Mouse (Mus musculus) mesoderm, embryonic 11.5 days (tissue): Measurements from ENCODE around the gene Stau1.
"Not testable (repeated sequence)": the region's sequence is repeated elsewhere in the genome, so short reads cannot be mapped to it uniquely, and the experiment has no call there.

Experiments used
- DNase-seq: peaks from one replicate; pipeline ENCODE4 v3.0.0-alpha.2; 2012; ENCODE audit warnings: low read depth, low spot score

The Stau1 gene

DNA sequence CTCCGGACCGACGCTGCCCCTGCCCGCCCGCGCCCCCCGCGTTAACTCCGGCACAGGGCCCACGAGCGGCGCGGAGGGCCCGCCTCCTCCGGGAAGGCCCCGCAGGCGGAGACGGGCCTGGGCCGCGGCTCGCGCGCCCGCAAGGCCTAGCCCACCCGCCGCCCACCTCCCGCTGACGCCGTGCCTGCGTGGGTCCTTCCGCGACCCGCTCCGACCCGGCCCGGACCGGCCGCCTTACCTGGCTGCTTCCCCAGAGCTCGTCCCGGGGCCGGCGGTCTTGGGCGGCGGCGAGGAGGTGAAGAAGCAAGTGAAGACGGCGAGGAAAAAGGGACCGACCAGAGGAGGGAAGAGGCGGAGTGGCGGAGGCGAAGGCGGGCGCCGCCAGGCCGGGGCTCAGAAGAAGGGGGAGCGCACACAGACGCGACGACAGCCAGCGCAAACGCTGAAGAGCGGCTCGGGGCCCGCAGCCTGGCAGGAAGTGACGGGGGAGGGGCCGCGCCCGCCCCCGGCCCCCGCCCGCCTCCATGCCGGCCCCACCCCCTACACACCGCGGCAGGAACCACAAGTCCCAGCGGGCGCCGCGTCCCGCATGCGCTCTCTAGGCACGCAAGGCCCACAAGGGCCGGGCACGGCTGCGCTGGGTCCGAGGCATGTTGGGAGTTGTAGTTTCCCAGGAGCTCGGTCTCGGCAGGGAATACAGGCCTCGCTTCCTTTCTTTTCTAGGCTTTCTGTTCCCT, at the start of gene Stau1:
TSS of gene Stau1 (minus strand) at position 504 of the 737 bp plus-strand sequence.
- DNase-seq, result peak; percentile 98

DNA sequence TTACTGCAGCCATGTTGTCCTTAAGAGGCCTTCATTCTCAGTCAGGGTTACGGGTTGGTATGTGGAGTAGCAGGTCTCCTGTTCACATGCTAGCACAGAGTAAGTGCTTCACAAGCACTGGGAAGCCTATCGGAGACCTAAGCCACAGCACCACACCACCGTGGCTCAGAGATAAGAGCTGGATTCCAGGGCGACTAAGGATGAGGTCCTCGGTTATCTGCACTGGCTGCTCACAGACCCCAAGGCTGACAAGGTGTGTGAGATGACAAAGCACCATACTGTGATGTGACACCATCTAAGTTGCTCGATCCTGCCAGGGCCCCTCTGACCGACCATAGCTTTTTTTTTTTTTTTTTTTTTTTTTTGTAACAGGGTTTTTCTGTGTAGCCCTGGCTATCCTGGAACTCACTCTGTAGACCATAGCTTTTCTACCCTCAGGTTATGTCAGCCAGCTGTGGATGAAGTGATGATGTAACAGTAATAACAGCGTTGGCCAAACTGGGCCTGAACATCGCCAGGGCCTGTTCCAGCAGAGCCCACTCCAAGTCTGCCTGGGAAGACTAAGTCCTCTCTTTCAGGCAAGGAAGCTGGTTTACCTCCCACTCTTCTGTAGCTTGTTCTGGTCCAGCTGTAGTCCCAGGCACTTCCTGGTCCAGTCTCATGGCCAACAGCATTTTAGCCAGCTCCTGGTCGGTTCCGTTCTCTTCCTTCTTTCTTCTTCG, 47.5 kb upstream of the Stau1 start:
- DNase-seq, result no peak

DNA sequence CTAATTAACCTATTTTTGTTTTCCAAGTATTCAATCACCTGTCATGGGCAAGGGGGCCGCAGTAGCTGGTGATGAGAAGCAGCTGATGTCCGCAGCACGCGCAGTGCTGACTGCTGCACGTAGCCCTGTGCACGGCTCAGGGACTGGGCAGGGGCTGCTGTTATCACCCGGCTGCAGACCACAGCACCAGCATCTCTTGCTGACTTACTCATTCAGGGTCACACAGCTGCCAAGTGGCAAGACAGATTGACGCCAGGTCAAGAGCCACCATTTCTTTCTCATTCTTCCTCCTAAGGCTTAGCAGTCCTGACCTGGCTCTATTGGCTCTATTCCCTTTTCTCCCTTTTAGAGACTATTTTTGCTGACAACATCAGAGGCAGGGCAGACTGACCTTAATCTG, 43.3 kb upstream of the Stau1 start:
- no peak for DNase-seq

DNA sequence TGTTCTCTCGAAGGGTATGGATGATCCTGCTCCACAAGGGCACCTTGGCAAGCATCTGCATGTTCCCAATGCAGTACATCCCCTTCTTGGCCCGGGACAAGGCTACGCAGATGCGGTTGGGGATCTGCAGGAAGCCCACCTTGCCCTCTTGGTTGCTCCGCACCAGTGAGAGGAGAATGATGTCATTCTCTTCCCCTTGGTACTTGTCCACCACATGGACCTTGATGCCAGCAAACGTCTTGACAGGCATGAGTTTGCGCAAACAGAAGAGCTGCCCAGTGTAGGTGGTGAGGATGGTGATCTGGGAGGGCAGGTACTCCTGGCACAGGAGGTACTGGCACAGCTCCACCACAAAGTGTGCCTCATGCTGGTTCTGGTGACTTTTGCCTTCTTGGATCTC, 42.6 kb upstream of the Stau1 start:
- no peak for DNase-seq

DNA sequence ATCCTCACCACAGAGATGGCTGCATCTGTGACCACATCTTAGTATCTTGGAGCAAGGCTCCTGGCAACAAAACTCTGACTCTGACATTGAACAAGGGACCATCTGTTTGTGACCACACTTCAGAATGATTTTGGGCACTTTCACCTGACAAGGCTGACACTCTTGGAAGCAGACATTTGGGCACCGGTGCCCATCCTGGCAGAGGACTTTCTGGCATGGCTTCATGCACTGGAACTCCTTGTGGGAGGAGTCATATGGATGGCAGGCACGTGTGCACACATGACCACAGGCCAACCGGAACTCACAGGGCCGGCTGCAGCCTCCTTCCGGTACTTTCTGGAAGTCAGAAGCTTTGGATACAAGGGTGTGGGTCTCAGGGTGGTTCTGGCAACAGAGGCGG, 42.2 kb upstream of the Stau1 start:
- DNase-seq, result no peak

DNA sequence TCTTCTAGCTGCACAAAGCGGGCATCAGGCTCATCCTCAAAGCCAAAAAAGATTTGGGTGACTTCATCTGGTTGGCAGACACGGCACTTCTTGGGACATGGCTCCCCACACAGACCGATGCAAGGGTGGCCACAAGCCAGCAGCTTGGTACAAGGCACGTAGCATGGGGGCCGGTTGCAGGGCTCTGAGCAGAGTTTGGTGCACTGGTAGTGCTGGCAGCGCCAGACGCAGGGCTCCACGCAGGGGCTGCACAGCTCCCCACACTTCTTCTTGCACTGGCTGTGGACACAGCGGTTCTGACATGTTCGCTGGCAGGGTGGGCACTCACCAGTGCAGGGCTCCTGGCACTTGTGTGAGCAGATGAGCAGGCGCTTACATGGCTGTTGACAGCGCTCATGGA, 41.6 kb upstream of the Stau1 start:
- no peak for DNase-seq

DNA sequence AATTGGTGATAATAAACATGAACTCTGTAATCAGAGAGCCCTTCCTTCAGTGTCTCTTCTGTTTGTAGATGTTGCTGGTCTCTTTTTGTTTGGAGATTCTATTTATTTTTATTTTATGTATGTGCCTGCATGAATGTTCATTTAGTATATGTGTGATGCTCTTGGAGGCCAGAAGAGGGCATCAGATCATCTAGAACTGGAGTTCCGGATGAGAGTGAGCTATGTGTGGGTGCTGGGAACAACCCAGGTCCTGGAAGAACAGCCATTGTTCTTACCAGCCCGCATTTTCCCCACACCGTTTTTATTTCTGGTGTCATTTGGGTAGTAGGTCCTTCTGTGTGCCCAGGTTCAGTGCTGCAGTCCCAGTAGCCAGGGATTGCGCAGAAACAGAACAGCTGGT, 34.4 kb upstream of the Stau1 start:
- DNase-seq, result no peak

DNA sequence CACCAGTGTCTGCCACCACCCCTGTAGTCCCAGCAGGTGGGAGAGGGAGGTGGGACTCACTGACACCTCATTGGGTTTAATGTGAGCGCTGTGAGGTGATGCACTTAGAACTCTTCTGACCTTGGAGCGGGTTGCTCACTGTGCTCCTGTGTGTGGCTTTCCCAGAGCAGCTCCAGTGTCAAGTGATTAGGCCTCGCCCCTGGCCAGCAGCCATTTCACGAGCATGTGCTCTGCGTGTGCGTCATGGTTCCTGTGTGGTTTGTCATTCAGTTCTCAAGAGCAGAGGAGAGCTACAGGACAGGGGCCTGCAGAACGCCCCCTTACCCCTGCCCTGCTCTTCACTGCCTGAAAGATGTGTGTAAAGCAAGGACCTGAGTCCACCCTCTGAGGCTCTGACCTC, 32.5 kb upstream of the Stau1 start:
- no peak for DNase-seq

DNA sequence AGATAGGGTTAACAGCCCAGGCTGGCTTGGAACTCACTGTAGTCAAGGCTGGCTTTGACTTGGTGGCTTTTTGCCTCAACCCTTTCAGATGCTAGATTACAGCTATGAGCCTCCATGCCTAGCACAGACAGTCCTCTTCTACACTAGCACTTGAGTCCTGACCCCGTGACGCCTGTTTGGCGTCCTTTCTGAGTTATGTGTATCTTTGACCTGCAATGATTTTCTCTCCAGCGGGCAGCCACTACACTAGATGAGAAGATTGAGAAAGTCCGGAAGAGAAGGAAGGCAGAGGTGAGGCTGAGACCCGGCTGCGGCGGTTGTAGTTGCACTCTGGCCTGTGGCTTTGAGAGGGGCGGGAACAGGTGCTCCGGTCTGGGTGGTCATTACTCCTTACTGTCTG, 23.3 kb upstream of the Stau1 start:
- DNase-seq, result no peak

DNA sequence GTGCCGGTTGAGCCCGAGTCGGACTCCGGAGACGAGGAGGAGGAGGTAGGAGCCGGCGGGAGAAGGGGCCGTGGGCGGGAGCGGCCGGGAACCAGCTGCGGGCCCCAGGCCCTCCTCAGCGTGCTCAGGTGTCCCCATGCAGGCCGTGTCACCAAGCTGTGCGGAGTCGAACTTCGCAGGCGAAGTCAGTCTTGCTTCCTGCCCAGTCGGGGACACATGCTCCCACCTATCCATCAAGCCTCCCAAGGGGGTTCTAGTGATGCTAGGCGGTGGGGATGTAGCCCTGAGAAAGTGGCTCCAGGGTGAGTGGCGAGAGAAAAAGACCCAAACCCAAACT, 19.3 kb upstream of the Stau1 start:
- DNase-seq, result no peak

DNA sequence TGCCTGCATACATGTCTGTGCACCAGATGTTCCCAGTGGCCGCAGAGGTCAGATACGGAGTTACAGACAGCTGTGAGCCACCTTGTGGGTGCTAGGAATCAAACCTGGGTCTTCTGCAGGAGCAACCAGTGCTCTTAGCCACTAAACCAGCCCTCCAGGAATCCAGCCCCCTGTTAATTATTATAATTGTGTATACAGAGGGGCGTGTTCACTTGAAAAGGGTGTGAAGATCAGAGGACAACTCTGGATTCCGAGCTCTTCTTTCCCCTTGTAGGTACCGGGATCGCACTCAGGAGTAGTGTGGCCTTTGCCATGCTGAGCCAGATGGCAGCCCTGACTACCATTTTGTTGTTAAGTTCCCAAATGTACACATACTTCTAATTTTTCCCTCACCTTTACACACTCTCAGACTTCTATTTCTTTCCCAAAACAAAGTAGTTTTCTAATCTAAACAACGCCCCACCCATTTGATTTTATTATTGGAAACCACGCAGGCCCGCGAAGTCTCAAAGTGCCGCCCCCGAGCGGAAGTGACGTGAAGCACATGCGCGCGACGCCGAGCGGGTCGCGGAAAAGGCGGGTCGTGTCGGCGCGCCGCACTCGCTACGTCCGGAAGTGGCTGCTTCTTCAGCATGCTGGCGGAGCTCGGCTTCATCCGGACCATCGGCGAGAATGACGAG, 18.7 kb upstream of the Stau1 start, which contains the start of gene Ddx27:
TSS of gene Ddx27 (plus strand) at position 492 of the 680 bp plus-strand sequence.
- peak; percentile 94 for DNase-seq

DNA sequence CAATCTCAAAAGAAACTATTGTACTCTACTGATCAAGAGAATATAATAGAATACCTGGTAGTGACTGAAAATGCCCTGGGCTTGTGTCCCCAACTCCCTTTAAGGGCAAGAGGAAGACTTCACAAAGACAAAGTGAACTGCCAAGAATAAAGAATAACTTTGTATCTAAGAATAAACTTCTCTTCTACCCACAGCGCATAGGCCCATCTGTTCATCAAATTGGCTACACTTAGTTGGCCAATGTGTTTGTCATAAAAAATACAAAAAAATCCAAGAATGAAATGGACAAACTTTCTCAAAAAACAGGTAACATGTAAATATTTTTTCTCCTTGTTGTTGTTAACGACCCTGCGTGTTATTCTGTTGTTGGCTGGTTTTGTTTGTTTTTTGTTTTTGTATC, 14.4 kb upstream of the Stau1 start:
- DNase-seq, result no peak

DNA sequence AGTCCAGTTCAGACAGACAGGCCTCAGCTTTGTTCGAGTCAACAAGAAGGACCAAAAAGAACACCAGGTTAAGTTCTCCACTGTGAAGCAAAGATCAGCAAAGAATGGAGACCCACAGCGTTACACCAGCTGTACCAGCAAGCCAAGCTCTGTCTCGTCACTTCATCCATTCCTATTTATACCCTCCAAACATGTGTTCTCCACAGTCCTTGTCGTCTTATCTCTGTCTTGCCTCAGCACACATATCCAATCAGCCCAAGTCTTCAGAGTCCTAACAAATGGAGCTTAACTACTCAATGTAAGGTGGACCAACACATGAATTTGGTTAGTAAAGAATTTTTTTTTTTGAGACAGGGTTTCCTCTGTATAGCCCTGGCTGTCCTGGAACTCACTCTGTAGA, 13.4 kb upstream of the Stau1 start:
- no peak for DNase-seq

DNA sequence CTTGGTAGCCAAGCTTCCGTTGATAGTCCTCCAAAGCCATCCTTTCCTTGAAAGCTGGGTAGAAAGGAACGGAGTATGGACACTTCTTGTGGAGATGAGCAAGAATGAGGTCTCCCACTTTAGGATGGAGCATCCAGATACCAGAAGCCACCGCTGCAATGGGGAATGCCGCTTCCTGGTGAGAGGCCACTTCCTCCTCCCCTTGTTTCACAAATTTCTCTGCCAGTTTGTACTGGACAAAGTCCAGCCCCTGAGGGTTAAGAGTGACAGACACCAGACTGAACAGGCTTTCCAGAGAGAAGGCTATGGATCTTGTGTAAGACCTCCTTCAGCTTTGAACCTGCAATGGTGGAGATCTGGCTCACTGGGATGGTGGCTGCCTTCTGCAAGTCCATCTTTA, 11.5 kb upstream of the Stau1 start:
- not testable (repeated sequence) for DNase-seq

DNA sequence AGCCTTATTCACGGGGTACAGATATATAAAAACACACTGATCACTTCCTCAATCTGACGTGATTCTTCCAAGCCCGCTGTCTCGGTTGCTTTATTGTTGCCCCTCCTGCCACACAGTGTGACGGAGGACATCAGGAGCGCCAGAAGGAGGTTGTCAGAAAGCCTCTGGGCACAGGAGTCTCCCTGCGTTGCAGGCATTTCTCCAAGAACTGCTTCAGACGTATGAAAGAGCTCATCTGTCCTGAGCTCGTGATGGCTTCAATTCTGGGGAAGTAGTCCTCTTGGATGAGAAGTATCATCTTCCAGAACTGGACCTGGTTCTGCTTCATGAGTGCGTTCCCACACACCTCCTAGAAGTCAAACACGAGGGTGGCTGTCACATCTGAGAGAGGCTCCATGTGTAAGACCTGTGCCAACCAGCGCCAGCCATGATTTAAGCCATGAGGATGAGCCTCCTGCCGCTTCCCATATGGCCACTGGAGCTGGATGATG, 10.9 kb upstream of the Stau1 start:
- DNase-seq, result no peak

DNA sequence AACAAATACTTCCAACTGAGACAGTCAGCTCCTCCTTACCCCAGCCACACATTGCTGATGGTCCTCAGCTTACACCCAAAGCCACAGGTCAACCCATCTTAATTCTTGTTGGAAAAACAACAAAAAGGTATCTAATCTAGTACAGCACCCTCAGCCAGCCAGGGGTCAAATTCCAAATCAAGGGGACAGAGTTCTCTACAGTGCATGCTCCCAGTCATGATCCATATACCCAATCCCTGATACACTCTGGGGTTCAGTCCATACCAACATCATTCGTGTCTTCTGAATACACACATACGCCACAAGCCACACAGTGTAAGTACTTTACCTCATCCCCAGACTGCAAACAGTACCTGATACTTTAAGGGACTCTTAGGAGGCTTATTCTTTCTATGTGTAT, 10.3 kb upstream of the Stau1 start:
- no peak for DNase-seq

DNA sequence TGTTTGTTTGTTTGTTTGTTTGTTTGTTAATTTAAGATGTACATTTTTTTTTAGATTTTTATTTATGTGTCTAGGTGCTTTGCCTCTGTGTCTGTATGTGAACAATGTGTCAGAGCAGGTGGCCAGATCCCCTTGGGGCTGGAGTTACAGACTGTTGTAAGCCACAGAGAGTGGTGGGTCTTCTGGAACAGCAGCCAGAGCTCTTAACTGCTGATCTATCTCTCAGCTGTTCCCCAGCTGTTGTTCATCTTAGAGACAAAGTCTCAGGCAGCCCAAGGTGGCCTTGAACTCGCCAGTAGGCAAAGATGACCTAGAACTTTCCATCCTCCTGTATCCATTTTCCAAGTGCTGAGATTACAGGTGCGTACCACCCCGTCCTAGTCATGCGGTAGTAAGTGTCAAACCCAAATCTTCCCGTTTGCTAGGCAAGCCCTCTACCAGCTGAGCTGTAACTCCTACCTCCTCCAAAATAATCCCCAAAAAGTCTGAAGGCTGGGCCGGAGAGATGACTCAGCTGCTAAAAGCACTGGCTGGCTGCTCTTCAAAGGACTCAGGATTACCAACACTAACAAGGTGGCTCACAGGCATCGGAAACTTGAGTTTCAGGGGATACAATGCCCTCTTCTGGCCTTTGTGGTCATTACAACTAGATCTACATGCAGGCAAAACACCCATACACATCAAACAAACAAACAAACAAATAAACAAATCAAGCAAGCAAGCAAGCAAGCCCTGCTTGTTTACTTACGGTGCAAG, 8.2 kb upstream of the Stau1 start:
- DNase-seq, result peak; percentile 71

DNA sequence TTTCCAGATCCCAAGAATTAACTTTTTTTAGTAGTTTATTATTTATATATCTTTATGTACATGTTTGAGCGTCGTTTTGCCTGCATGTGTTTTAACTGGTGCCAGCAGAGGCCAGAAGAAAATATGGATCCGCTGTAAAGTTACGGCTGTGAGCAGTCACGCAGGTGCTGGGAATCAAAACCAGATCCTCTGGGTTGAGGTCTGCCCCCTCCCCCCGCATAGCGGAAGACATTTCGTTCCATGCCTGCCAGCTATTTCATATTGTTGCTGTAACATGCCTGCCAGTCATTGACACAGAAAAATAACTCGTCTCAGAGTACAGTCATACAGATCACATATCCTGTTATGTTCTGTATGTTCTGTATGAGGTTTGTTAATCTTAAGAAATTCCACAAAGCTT, 5.4 kb upstream of the Stau1 start:
- no peak for DNase-seq

DNA sequence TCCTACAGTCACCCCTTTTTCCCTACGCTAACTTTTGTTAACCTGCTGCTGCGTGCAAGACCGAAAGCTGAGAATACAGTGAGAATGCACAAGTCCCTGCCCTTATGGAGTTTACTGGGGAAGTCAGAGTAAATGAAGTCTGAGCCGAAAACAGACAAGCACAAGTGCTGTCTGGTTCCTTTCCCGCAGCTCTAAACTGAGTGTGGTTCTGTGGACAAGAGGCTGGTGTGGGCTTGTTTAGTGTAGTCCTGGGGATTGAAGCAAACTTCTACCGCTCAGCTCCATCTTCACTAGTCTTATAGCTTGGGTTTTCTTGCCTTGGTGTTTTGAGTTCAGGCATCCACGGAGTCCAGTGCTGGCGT, 415 bp upstream of the Stau1 start:
- no peak for DNase-seq

DNA sequence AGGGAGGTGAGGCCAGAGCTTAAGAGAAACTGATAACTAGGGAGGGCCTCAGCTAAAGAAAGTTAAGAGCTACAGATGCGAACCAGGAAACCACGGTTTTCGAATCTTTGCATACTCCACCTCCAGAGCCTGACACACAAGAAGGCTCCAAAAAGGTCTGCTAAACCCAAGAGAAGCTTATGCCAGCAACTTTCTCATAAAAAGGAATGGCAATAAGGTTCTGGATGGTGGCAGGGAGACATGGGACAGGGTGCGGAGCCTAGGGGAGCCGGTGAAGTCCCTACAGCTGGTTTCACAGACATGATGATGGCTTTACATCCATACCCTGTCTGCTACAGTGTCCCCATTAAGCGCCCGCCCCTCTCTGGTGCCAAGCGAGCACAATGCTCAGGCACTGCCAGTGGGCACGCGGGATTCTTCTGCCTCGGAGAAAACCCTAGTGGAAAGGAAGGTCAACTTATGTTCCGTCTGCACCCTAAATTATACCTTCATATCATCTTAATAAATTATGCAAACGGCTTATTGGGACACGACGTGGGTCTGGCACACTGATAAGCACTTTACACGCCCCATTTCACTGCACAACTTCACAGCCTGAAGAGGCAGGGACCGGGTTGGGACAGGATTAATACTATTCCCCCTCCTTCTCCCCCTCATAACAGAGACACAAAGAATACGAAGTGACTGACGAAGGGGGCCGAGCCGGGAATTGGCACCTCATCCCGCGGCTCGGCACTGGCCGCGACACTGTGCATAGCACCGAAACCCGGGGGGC, 891 bp downstream of the Stau1 start:
- peak; percentile 12 for DNase-seq

DNA sequence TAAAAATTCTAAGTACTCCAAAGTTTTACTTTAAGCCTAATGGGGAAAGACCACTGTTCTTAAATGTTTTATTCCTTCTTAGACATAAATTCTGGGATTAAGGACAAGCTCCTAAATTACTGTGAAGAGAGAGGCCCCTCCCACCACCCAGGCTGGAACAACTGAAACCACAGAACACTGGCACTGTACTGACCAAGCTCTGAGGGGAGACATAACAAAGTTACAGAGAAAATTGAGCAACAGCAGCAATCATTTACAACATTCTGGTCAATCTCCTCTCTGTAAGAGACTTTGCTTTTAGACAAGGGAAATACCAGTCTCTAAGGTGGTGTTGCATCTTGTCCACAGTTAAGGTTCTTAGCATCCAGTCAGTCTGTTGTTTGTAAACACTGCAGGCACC, 4.2 kb downstream of the Stau1 start:
- DNase-seq, result no peak
